Mouse (Mus musculus) effector memory CD4-positive, alpha-beta T cell, adult 7 months (primary cell): ENCODE data around the gene Samd5. TPM values are rescaled to one million over a fixed set of nuclear protein-coding genes. Genes with fewer than 3 reads are reported as not detected.

ENCODE experiments used
- polyA plus RNA-seq: library from polyadenylated mRNA; unstranded; fragments of 100-300 nt; shearing (Covaris generic); gene quantifications from one replicate; pipeline ENCODE4 v1.2.1, GENCODE M21; 2017

Samd5 gene
- polyA plus RNA-seq = 0.16 TPM

DNA sequence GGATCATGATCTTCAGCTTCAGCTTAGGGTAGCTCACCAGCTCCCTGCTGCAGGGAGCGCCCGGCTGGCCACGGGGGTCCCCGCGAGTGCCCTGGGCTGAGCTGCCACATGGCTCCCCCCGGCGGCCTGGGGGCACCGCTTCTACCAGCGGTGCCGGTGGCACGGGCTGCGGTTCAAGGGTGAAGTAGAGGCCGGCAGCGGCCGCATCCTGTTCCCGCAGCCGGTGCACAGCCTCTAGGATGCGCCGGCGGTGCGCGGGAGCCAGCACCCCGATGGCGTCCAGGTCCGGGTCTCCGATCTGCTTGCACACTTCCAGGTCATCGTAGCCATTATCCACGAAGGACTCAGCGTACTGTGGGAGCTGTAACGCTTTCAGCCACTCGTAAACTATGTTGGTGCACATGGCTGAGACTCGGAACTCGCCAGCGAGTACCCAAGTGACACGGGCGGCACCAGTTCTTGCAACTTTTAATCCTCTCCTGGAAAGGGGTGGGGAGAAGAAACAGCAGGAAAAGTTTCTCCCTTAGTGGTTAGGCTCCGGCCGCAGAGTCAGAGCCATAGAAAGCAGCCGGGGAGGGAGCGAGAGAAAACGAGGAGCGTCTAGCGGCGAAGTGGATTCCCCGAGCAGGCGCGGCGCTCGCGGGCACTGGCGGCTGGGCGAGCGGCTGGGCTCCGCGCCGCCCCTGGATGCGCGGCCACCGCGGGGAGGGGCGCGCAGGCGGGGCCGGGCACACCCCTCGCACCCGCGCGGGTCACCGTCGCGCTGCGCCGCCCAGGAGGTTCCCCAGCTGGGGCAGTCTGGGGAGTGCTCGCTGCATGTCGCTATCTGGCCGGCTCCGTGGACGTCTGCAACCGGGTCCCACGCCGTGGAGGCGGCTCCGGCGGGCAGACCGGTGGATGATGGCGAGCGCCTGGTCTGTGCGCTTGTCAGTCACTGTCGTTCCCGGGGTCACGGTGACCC, at the start of gene Samd5:
Gene Samd5 (minus strand): TSS at position 648 of the 961 bp plus-strand sequence.

Other genes starting within 250 kb of the Samd5 start
- gene Stxbp5, start 225.9 kb upstream of the Samd5 start, polyA plus RNA-seq = 31.2 TPM